Mouse (Mus musculus) cerebellum, adult 11 months (tissue): Measurements from ENCODE around the gene Arhgap33.
"Not testable (repeated sequence)": the region's sequence is repeated elsewhere in the genome, so short reads cannot be mapped to it uniquely, and the experiment has no call there.

Source experiments
- DNase-seq: peaks from one replicate; pipeline ENCODE4 v3.0.0; 2022

Gene Arhgap33

GRCm38 (mm10) chr7:30552102-30553020 is 17.5 kb upstream of the Arhgap33 start, which contains the start of the genes Hspb6 and Proser3:
Gene Hspb6 (plus strand): TSS chr7:30552178.
Gene Proser3 (minus strand): TSS chr7:30552299.
- peak; percentile 96 for DNase-seq

- DNase-seq = no peak
Measured at GRCm38 (mm10) chr7:30551445-30552101, 16.7 kb upstream of the Arhgap33 start.

DNA sequence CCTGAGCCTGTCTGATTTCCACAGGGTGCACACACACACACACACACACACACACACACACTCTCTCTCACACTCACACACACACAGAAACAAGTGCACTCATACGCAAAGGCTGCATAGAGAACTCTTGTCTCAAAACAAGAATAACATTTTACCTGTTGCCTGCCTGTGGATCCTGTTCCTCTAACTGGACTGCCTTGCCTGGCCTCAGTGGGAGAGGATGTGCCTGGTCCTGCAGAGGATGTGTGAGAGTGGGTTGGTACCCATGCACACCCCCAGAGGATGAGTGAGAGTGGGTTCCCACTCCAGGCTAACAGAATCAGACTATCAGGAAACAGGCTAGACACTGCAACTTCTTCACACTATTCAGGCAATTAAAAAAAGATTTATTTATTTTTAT is 15.7 kb upstream of the Arhgap33 start:
- DNase-seq = no peak

DNA sequence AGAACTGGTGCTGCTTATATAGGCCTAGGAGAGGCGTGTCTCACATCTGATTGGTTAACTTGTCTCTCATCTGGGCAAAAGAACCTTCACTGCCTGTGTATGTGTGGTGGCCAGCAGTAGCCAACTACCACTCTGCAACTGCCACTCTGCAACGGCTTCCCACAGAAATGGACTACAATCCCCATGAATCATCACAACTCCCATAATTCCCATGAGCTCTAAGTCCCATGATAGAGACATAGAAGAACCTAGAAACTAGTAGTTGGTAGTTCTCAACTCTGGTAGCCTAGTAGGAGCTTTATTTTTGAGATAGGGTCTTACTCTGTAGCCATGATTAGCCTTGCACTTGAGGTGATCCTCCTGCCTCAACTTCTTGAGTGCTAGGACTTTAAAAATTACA is 15.0 kb upstream of the Arhgap33 start:
- DNase-seq = no peak

DNA sequence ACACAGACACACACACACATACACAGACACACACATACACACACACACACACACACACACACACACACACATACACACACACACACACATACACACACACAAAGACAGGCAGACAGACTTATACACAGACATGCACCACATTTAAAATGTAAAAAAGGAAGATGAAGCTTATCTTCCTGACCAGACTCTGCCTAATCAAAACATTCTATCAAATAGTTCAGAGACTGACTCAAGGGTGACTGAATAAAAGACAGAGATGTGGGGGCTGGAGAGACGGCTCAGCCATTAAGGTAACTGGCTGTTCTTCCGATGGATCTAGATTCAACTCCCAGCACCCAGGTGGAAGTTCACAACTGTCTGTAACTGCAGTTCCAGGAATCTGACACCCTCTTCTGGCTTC is 9.5 kb upstream of the Arhgap33 start:
- no peak for DNase-seq

GRCm38 (mm10) chr7:30540572-30540971 is 5.7 kb upstream of the Arhgap33 start:
- no peak for DNase-seq

DNA sequence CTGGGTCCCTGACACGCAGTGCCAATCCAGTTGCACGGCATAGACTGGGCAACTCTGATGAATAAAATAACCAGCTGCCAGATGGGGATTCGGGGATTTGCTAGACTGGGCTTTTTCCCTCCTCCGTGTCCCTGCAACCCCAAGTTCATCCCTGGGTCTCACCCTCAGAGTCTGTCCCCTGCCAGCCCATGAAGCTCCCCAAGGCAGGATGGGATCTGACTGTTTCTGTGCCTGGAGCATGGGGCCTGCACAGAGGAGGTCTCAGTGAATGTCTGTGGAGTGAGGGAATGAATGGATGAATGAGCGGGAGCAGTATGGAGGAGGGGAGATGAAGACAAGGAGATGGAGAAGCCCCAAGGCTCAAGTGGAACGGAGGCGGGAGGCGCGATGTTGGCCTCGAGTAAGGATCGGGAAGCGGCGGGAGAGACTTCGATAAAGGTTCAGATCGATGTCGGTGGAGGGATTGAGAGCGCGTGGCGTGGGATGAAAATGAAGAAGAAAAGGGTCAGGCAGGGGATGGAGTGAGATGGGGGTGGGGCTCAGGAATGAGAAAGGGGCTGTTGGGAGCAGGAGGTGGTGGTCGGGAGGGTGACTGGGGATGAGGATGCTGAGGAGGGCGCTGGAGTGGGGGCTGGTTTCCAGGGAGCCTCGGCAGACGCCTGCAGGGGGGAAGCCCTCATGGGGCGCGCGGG is 773 bp downstream of the Arhgap33 start:
- peak; percentile 48 for DNase-seq

GRCm38 (mm10) chr7:30532931-30533330 is 1.9 kb downstream of the Arhgap33 start:
- DNase-seq = no peak

- DNase-seq = no peak
Measured at GRCm38 (mm10) chr7:30531291-30531815, 3.5 kb downstream of the Arhgap33 start.

- DNase-seq = no peak
Measured at GRCm38 (mm10) chr7:30526981-30527380, 7.9 kb downstream of the Arhgap33 start.

- DNase-seq = no peak
Measured at GRCm38 (mm10) chr7:30526399-30526798, 8.5 kb downstream of the Arhgap33 start.

GRCm38 (mm10) chr7:30525954-30526353 is 8.9 kb downstream of the Arhgap33 start:
- DNase-seq = no peak

GRCm38 (mm10) chr7:30524487-30524886 is 10.4 kb downstream of the Arhgap33 start:
- DNase-seq = no peak

GRCm38 (mm10) chr7:30522871-30523270 is 12.0 kb downstream of the Arhgap33 start:
- DNase-seq = no peak

DNA sequence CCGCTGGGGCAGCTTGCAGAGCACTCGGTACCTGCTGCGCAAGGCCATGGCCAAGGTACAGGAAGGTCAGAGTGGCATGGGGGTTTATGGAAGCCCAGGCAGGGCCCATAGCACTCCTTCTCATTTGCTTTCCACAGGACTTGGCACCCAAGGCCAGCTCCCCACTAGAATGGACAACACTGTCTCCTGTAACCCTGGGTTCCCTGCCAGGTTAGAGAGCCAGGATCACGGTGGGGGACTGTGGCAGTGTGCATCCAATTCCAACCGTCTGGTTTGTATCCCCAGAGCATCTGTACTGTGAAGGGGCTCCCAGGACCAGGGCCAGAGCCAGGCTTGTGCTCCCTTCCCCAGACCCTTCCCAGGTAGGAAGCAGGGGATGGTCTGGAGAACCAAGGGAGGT is 14.0 kb downstream of the Arhgap33 start:
- peak; percentile 62 for DNase-seq

GRCm38 (mm10) chr7:30520396-30520795 is 14.5 kb downstream of the Arhgap33 start:
- no peak for DNase-seq

GRCm38 (mm10) chr7:30518325-30518724 is 16.5 kb downstream of the Arhgap33 start:
- no peak for DNase-seq

DNA sequence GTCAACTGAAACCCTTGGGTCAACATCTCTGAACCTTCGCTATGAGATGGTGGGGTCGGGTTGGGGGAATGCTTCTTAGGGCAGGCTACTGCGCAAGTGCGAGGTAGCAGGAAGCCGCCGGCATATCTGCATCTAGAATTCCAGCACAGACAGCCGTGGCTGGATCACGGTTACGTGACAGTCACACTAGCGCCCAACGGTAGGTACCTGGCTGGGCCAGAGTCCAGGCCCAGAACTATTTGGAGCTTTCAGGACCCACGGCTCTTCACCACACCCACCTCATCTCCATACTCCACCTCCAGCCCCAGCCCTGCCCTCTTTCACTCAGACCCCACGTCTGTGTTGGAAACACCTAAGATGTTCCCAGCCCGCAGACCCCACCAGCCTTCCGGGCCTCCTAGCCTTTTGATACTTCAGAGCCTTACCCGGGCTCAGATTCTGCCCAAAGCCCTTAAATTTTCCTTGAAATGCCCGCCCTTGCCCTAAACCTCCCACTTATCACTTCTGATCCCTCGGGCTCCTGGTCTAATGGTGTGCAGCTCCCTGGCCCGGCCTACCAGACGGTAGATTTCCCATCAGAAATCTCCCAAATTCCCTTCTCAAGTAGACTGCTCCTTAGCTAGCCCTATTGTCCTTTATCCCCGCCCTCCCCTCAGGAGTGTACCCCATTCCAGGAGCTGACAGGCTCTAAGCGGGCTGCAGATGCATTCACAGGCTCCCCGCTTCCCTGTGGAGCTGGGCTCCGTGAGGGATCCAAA is 19.7 kb downstream of the Arhgap33 start:
- no peak for DNase-seq

DNA sequence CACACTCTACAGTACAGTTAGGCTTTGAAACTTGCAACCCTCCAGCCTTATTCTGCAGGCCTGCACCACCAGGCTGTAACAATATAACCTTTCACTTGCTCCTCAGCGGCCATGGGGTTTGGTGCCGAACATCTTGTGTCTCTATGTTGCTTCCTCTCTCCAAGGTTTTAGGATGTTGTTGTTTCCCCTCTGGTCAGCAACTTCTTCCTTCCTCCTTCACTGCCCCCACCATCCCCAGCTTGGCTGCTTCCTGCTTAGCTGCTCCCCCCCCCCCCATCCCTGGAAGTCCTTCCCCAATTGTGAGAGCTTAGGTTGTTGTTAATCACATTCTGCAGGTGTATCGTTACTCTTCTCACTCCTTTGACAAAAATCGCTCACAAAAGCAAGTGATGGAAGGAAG is 26.8 kb downstream of the Arhgap33 start:
- DNase-seq = no peak

GRCm38 (mm10) chr7:30501159-30501558 is 33.7 kb downstream of the Arhgap33 start:
- DNase-seq = not testable (repeated sequence)

GRCm38 (mm10) chr7:30495506-30496042 is 39.3 kb downstream of the Arhgap33 start:
- DNase-seq = not testable (repeated sequence)

DNA sequence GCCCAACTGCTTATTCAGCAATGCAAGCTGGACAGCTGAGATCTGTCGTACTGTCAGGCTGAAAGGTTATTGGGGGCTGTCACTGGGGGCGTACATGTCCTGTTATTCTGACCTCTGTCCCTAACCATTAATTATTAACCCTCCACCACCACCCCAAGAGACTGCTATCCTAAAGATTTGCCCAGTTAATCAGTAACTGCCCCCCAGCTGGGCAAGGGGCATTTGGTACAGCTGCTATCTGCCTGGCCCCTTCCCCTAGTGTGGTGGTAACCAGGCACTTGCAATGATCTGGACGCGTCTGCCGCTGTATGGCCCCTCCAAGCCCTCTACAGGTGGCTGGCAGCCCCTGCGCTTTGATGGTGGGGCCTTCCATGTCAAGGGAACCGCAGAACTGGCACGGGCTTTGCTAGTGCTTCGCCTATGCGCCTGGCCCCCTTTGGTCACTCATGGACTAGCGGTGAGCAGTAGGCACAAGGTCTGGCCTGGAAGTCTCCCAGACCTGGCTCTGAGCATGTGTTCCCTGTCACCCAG is 41.4 kb downstream of the Arhgap33 start, which contains the start of gene Prodh2:
Gene Prodh2, plus strand, starts transcription at position 222 of the 531 bp plus-strand sequence.
- no peak for DNase-seq
